Mouse (Mus musculus) hindbrain, embryonic 14.5 days (tissue): ENCODE results near the gene Akap13. TPM values are rescaled to one million over a fixed set of nuclear protein-coding genes. Genes with fewer than 3 reads are reported as not detected.

Experiments used
- ATAC-seq: fragments of 200-750 bp; cut with Nextera tagmentation; 2 replicates; pipeline ENCODE4 v1.8.0; 2017; ENCODE audit warnings: moderate number of reproducible peaks, mild to moderate bottlenecking, moderate TSS enrichment, moderate library complexity; ENCODE audit not compliant: low FRiP score
- DNase-seq: peaks from one replicate; pipeline ENCODE4 v3.0.0-alpha.2; 2015; ENCODE audit warnings: low spot score
- H3K27ac ChIP-seq: fragments of 300-500 bp; sonication (generic); 2 replicates; pipeline ENCODE4 v1.5.1; 2014; ENCODE audit warnings: mild to moderate bottlenecking, moderate library complexity
- H3K27me3 ChIP-seq: fragments of 300-500 bp; sonication (generic); 2 replicates; pipeline ENCODE4 v1.6.1; 2014; ENCODE audit warnings: mild to moderate bottlenecking, low read length, mixed read lengths; ENCODE audit not compliant: control insufficient read depth, insufficient read depth
- H3K36me3 ChIP-seq: fragments of 300-500 bp; sonication (generic); replicated peaks from 2 replicates; pipeline ENCODE4 v1.6.1; 2014; ENCODE audit not compliant: control insufficient read depth, insufficient read depth
- H3K4me1 ChIP-seq: fragments of 300-500 bp; sonication (generic); replicated peaks from 2 replicates; pipeline ENCODE4 v1.6.1; 2014; ENCODE audit warnings: antibody characterized with exemption, low read length, mixed read lengths; ENCODE audit not compliant: control insufficient read depth, insufficient read depth
- H3K4me2 ChIP-seq: fragments of 300-500 bp; sonication (generic); replicated peaks from 2 replicates; pipeline ENCODE4 v1.6.1; 2014; ENCODE audit warnings: mild to moderate bottlenecking, moderate library complexity
- H3K4me3 ChIP-seq: fragments of 300-500 bp; sonication (generic); replicated peaks from 2 replicates; pipeline ENCODE4 v1.5.1; 2014; ENCODE audit warnings: mild to moderate bottlenecking, low read length
- H3K9ac ChIP-seq: fragments of 300-500 bp; sonication (generic); 2 replicates; pipeline ENCODE4 v1.6.1; 2014
- H3K9me3 ChIP-seq: fragments of 300-500 bp; sonication (generic); 2 replicates; pipeline ENCODE4 v1.6.1; 2016; ENCODE audit warnings: low read length; ENCODE audit not compliant: control insufficient read depth
- WGBS: fragments of 180-500 bp; shearing (Covaris S2); extraction: QIAGEN DNeasy Blood & Tissue Kit; methylation state at CpG from one replicate; pipeline ENCODE4 v1.1.7; 2014; 5-methylcytosine and 5-hydroxymethylcytosine counted together
- polyA plus RNA-seq: library from polyadenylated mRNA; unstranded; fragments of >200 nt; fragmentation: Nextera tagmentation; extraction: Ambion mirVana; gene quantifications from 2 replicates; pipeline ENCODE4 v1.2.1, GENCODE M21; 2014

The Akap13 gene
- polyA plus RNA-seq, 1 experiment from 2014 or later, result 19.8 TPM

GRCm38 (mm10) chr7:75595268-75595667, 139.9 kb downstream of the Akap13 start:
- H3K9ac ChIP-seq, result no peak overlapping the region
- H3K4me3 ChIP-seq, result no peak overlapping the region
- DNase-seq (no peak), ATAC-seq (no peak)
- H3K36me3 ChIP-seq, result no peaks in the 10 kb centered on the region
- no peak overlapping the region for H3K27ac ChIP-seq
- no peaks in the 10 kb centered on the region for H3K27me3 ChIP-seq
- H3K4me2 ChIP-seq, result no peak overlapping the region
- no peaks in the 10 kb centered on the region for H3K4me1 ChIP-seq
- H3K9me3 ChIP-seq, result no peaks in the 10 kb centered on the region

GRCm38 (mm10) chr7:75596058-75596748, 140.9 kb downstream of the Akap13 start:
- no peaks in the 10 kb centered on the region for H3K9me3 ChIP-seq
- no peak overlapping the region for H3K4me2 ChIP-seq
- H3K27me3 ChIP-seq, result no peaks in the 10 kb centered on the region
- H3K27ac ChIP-seq, result no peak overlapping the region
- no peaks in the 10 kb centered on the region for H3K36me3 ChIP-seq
- whole genome bisulfite sequencing, result 89% methylated on average over 6 of the region's 6 CpGs
- ATAC-seq, result no peak
- no peaks in the 10 kb centered on the region for H3K4me1 ChIP-seq
- H3K9ac ChIP-seq, result no peak overlapping the region
- DNase-seq, result no peak
- H3K4me3 ChIP-seq, result no peak overlapping the region

GRCm38 (mm10) chr7:75597840-75598239, 142.5 kb downstream of the Akap13 start:
- no peak overlapping the region for H3K4me3 ChIP-seq
- no peak overlapping the region for H3K9ac ChIP-seq
- no peak overlapping the region for H3K4me2 ChIP-seq
- H3K27ac ChIP-seq, result no peak overlapping the region
- H3K27me3 ChIP-seq, result no peaks in the 10 kb centered on the region
- 91% methylated on average over 2 of the region's 2 CpGs for WGBS
- DNase-seq (no peak), ATAC-seq (no peak)
- H3K9me3 ChIP-seq, result no peaks in the 10 kb centered on the region
- H3K4me1 ChIP-seq, result no peaks in the 10 kb centered on the region
- no peaks in the 10 kb centered on the region for H3K36me3 ChIP-seq

- Histone ChIP-seq H3K27ac (no peak overlapping the region), H3K9me3 (no peaks in the 10 kb centered on the region), H3K9ac (no peak overlapping the region), H3K36me3 (no peaks in the 10 kb centered on the region), H3K4me2 (no peak overlapping the region), H3K4me1 (no peaks in the 10 kb centered on the region), H3K27me3 (no peaks in the 10 kb centered on the region), H3K4me3 (no peak overlapping the region)
- 89% methylated on average over 6 of the region's 6 CpGs for WGBS
- ATAC-seq (no peak), DNase-seq (no peak)
These were observed 145.2 kb downstream of the Akap13 start for GRCm38 (mm10) chr7:75600360-75601075.

GRCm38 (mm10) chr7:75607248-75607647, 151.9 kb downstream of the Akap13 start:
- WGBS, result 90% methylated on average over 3 of the region's 3 CpGs

GRCm38 (mm10) chr7:75608716-75609115, 153.4 kb downstream of the Akap13 start:
- Histone ChIP-seq H3K9ac (no peak overlapping the region), H3K27ac (no peak overlapping the region), H3K36me3 (peaks cover 17% of the 10 kb centered on the region; the same call in 1 of the 2 replicates), H3K4me1 (no peaks in the 10 kb centered on the region), H3K4me2 (no peak overlapping the region), H3K27me3 (no peaks in the 10 kb centered on the region), H3K9me3 (no peaks in the 10 kb centered on the region), H3K4me3 (no peak overlapping the region)
- DNase-seq (no peak), ATAC-seq (no peak)
- WGBS, result 75% methylated on average over 5 of the region's 5 CpGs

More at GRCm38 (mm10) chr7:75607248-75607647, 151.9 kb downstream of the Akap13 start:
- DNase-seq, result no peak
- no peak overlapping the region for H3K4me2 ChIP-seq
- H3K4me3 ChIP-seq, result no peak overlapping the region
- H3K27me3 ChIP-seq, result no peaks in the 10 kb centered on the region
- H3K9me3 ChIP-seq, result no peaks in the 10 kb centered on the region
- no peaks in the 10 kb centered on the region for H3K4me1 ChIP-seq
- peaks cover 17% of the 10 kb centered on the region; the same call in 1 of the 2 replicates for H3K36me3 ChIP-seq
- H3K27ac ChIP-seq, result no peak overlapping the region
- no peak for ATAC-seq
- H3K9ac ChIP-seq, result no peak overlapping the region

GRCm38 (mm10) chr7:75609456-75610262, 154.3 kb downstream of the Akap13 start:
- ATAC-seq, result no peak
- Histone ChIP-seq H3K4me2 (no peak overlapping the region), H3K9me3 (no peaks in the 10 kb centered on the region), H3K27ac (no peak overlapping the region), H3K4me1 (no peaks in the 10 kb centered on the region), H3K36me3 (peaks cover 17% of the 10 kb centered on the region; the same call in 1 of the 2 replicates), H3K27me3 (no peaks in the 10 kb centered on the region), H3K4me3 (no peak overlapping the region), H3K9ac (no peak overlapping the region)
- WGBS, result 88% methylated on average over 14 of the region's 14 CpGs
- no peak for DNase-seq

- ATAC-seq (no peak), DNase-seq (no peak)
- Histone ChIP-seq H3K4me2 (no peak overlapping the region), H3K9ac (no peak overlapping the region), H3K4me1 (no peaks in the 10 kb centered on the region), H3K4me3 (no peak overlapping the region), H3K36me3 (peaks cover 17% of the 10 kb centered on the region; the same call in 1 of the 2 replicates), H3K27ac (no peak overlapping the region), H3K27me3 (no peaks in the 10 kb centered on the region), H3K9me3 (no peaks in the 10 kb centered on the region)
- WGBS, result 88% methylated on average over 9 of the region's 9 CpGs
These were observed 155.1 kb downstream of the Akap13 start for GRCm38 (mm10) chr7:75610391-75610790.
